Comparison of ENCODE assay signal across 17 mouse cellular contexts in the genomic region with DNA sequence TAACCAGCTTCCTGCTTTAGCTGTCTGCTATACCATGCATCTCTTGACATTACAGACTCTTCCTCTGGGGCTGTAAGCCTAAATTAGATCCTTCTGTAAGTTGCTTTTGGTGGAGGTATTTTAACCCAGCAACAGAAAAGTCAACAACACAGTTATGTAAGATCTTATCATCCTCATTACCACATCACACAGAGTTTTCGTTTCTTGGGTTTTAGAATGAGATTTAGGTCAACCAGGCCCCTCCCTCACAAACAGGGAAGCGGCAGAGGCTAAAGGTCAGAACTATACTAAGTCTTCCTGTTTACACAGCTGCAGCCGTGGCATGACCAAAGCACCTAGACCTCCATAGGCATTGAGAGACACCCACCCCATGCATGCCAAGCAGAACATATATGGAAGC. TPM values are rescaled to one million over a fixed set of nuclear protein-coding genes. Genes with fewer than 3 reads are reported as not detected.
DNase-seq lines count a peak whose midpoint lies in the region; ATAC-seq lines count a peak whose summit lies in the region.
"Had no signal": no experiment of that assay in that cellular context is flagged by ENCODE, and none has a peak within 500 bp of the region (broad histone marks: within the 10 kb centered on the region; RNA-seq: fewer than 3 reads in every experiment).

No protein-coding gene starts in this region.

- no peak overlapping the region for H3K9ac ChIP-seq in kidney, embryonic 14.5 days (ENCODE audit: low read depth, low read length)
- no peak overlapping the region for H3K9ac ChIP-seq in liver, embryonic 15.5 days
- no peak overlapping the region for H3K9ac ChIP-seq in kidney, embryonic 16.5 days (replicated peaks; ENCODE audit: low read length)
- H3K9ac ChIP-seq: lung, embryonic 14.5 days had no signal

- no peak overlapping the region for H3K4me3 ChIP-seq in kidney, embryonic 14.5 days (ENCODE audit: low read length)
- H3K4me3 ChIP-seq in liver, embryonic 15.5 days (replicated peaks): no peak overlapping the region
- no peak overlapping the region for H3K4me3 ChIP-seq in kidney, embryonic 16.5 days (ENCODE audit: low read length)
- H3K4me3 ChIP-seq: layer of hippocampus, adult 2 months; midbrain, embryonic 10.5 days had no signal

- H3K9me3 ChIP-seq in kidney, embryonic 14.5 days (ENCODE audit: control insufficient read depth, low read length): no peaks in the 10 kb centered on the region
- H3K9me3 ChIP-seq in liver, embryonic 15.5 days (replicated peaks): no peaks in the 10 kb centered on the region
- H3K9me3 ChIP-seq in kidney, embryonic 16.5 days (ENCODE audit: low read length): 0 out of 2 replicates have a peak, but pooled peaks cover 2% of the 10 kb centered on the region
- H3K9me3 ChIP-seq: midbrain, embryonic 10.5 days had no signal

- no peak overlapping the region for H3K27ac ChIP-seq in kidney, embryonic 14.5 days (ENCODE audit: low read depth, low read length)
- H3K27ac ChIP-seq in liver, embryonic 15.5 days (replicated peaks): no peak overlapping the region
- no peak overlapping the region for H3K27ac ChIP-seq in kidney, embryonic 16.5 days (ENCODE audit: low read length)
- H3K27ac ChIP-seq: layer of hippocampus, adult 2 months; midbrain, embryonic 10.5 days had no signal

- H3K4me1 ChIP-seq in kidney, embryonic 14.5 days (ENCODE audit: control insufficient read depth, insufficient read depth, low read length): no peaks in the 10 kb centered on the region
- H3K4me1 ChIP-seq in liver, embryonic 15.5 days (replicated peaks): no peaks in the 10 kb centered on the region
- H3K4me1 ChIP-seq in kidney, embryonic 16.5 days (ENCODE audit: insufficient read depth, low read length): 0 out of 2 replicates have a peak, but pooled peaks cover 4% of the 10 kb centered on the region
- H3K4me1 ChIP-seq: midbrain, embryonic 10.5 days had no signal

- peak; percentile 64; the same call in 1 of the 2 replicates for ATAC-seq in kidney, embryonic 14.5 days (ENCODE audit: low FRiP score, low TSS enrichment)
- ATAC-seq in liver, embryonic 15.5 days (ENCODE audit: insufficient read depth): peak; percentile 47; the same call in 1 of the 2 replicates
- no peak for ATAC-seq in kidney, embryonic 16.5 days (ENCODE audit: low FRiP score, low TSS enrichment)
- ATAC-seq: Patski had no signal

- no peak overlapping the region for H3K4me2 ChIP-seq in kidney, embryonic 14.5 days (replicated peaks; ENCODE audit: low read depth, low read length)
- H3K4me2 ChIP-seq in liver, embryonic 15.5 days: no peak overlapping the region
- no peak overlapping the region for H3K4me2 ChIP-seq in kidney, embryonic 16.5 days (replicated peaks; ENCODE audit: low read depth, low read length)
- H3K4me2 ChIP-seq: lung, embryonic 14.5 days had no signal

- no peaks in the 10 kb centered on the region for H3K27me3 ChIP-seq in kidney, embryonic 14.5 days (ENCODE audit: control insufficient read depth, insufficient read depth, low read length)
- H3K27me3 ChIP-seq in liver, embryonic 15.5 days: no peaks in the 10 kb centered on the region
- H3K27me3 ChIP-seq in kidney, embryonic 16.5 days (ENCODE audit: insufficient read depth, low read length): no peaks in the 10 kb centered on the region
- H3K27me3 ChIP-seq: Patski had no signal

- H3K36me3 ChIP-seq in kidney, embryonic 14.5 days (ENCODE audit: control insufficient read depth, insufficient read depth, low read length): no peaks in the 10 kb centered on the region
- H3K36me3 ChIP-seq in liver, embryonic 15.5 days (replicated peaks): no peaks in the 10 kb centered on the region
- H3K36me3 ChIP-seq in kidney, embryonic 16.5 days (ENCODE audit: insufficient read depth, low read length): no peaks in the 10 kb centered on the region; the same call in 1 of the 2 replicates

- WGBS in kidney, embryonic 14.5 days: 22% methylated on average over 3 of the region's 3 CpGs
- WGBS in liver, embryonic 15.5 days (ENCODE audit: insufficient replicate concordance): 29% methylated on average over 3 of the region's 3 CpGs
- 25% methylated on average over 3 of the region's 3 CpGs for WGBS in kidney, embryonic 16.5 days

- no peak for DNase-seq in kidney, postnatal 14 days
- peak; percentile 62 for DNase-seq in embryo, embryonic 10.5 days (ENCODE audit: low spot score)
- DNase-seq in thymus, postnatal 36 days: peak; percentile 36 to 62
- no peak for DNase-seq in cerebellum, postnatal 4 days (ENCODE audit: low spot score in 2 of 2)
- no peak for DNase-seq in gastrocnemius, postnatal 10 days
- DNase-seq: adrenal gland, adult 2 months; cerebellum, postnatal 10 days; heart, postnatal 36 days; kidney, adult 8-10 months; lung, embryonic 14.5 days had no signal

RNA-seq across cellular contexts. Expression of a gene that starts 19.9 kb away (rescaled TPM):
- 36.2 and 43.7 TPM in 2 replicates for polyA plus RNA-seq in kidney, embryonic 14.5 days (2014; fragmentation: Nextera tagmentation; extraction: Ambion mirVana)
- 1.8 and 2.1 TPM in 2 replicates for polyA plus RNA-seq in liver, embryonic 15.5 days (2015; fragmentation: Nextera tagmentation; extraction: Ambion mirVana)
- 31.0 and 31.5 TPM in 2 replicates for polyA plus RNA-seq in kidney, embryonic 16.5 days (2015; fragmentation: Nextera tagmentation; extraction: Ambion mirVana)
- 10 to 100 TPM in 1 of 2 experiments, 1 to 10 TPM in 1; 9.9 to 10.7 TPM for total RNA-seq in gastrocnemius, postnatal 10 days (2021)

RNA-seq across cellular contexts. Expression of a gene that starts 34.3 kb away (rescaled TPM):
- 17.6 and 22.8 TPM in 2 replicates for polyA plus RNA-seq in kidney, embryonic 14.5 days (2014; fragmentation: Nextera tagmentation; extraction: Ambion mirVana)
- polyA plus RNA-seq in liver, embryonic 15.5 days (2015; fragmentation: Nextera tagmentation; extraction: Ambion mirVana): 0.32 and 0.54 TPM in 2 replicates
- 19.7 and 20.8 TPM in 2 replicates for polyA plus RNA-seq in kidney, embryonic 16.5 days (2015; fragmentation: Nextera tagmentation; extraction: Ambion mirVana)
- total RNA-seq in gastrocnemius, postnatal 10 days (2021): 10 to 100 TPM; 11.7 to 14.2 TPM

RNA-seq across cellular contexts. Expression of a gene that starts 38.5 kb away (rescaled TPM):
- polyA plus RNA-seq in kidney, embryonic 14.5 days (2014; fragmentation: Nextera tagmentation; extraction: Ambion mirVana): 0.26 and 0.35 TPM in 2 replicates
- not detected in 2 replicates for polyA plus RNA-seq in liver, embryonic 15.5 days (2015; fragmentation: Nextera tagmentation; extraction: Ambion mirVana)
- 0.59 and 1.3 TPM in 2 replicates for polyA plus RNA-seq in kidney, embryonic 16.5 days (2015; fragmentation: Nextera tagmentation; extraction: Ambion mirVana)
- total RNA-seq in gastrocnemius, postnatal 10 days (2021): 1 to 10 TPM; 2.6 to 2.7 TPM
- polyA plus RNA-seq: Patski; spleen, adult 2 months had no signal

Comparison
In these comparisons a context has a peak if more than half of its experiments do, and no peak if none do; other contexts are left out.
1. DNase-seq: peak in embryo, embryonic 10.5 days (single experiment) and thymus, postnatal 36 days (2 of 2); none in kidney, postnatal 14 days (single experiment), cerebellum, postnatal 4 days (0 of 2) and gastrocnemius, postnatal 10 days (single experiment).
2. RNA of a gene that starts 19.9 kb away (polyA plus RNA-seq): 36.2 to 43.7 TPM in kidney, embryonic 14.5 days and 31.0 to 31.5 TPM in kidney, embryonic 16.5 days; 1.8 to 2.1 TPM in liver, embryonic 15.5 days; every median in the first group is over 10 times any median in the second.
3. RNA of a gene that starts 34.3 kb away (polyA plus RNA-seq): 17.6 to 22.8 TPM in kidney, embryonic 14.5 days and 19.7 to 20.8 TPM in kidney, embryonic 16.5 days; 0.32 to 0.54 TPM in liver, embryonic 15.5 days; every median in the first group is over 10 times any median in the second.